Comparison of ENCODE assay signal across 9 mouse cellular contexts in the genomic region with DNA sequence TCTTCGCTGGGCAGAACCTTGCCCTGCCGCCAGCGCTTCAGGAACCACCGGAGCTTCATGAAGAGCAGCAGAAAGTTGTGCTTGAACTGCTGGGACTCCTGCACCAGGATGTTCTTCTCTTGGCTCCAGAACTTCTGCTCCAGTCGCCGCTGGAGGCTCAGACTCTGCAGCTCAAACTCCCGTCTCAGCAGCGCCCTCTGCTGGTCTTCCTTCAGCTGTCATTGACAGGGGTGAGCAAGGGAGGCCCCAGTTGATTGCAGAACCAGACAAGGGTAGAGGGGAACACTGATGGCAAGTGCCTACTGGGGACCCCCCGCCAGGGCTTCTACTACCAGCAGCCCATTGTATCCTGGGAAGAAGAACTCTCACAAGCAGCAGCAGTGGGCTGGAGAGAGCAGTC. TPM values are rescaled to one million over a fixed set of nuclear protein-coding genes. Genes with fewer than 3 reads are reported as not detected.
A peak's percentile ranks its signal among the peaks of the same experiment; 100 is the strongest.
DNase-seq lines count a peak whose midpoint lies in the region; ATAC-seq and TF ChIP-seq lines count a peak whose summit lies in the region.
"Had no signal": no experiment of that assay in that cellular context is flagged by ENCODE, and none has a peak within 500 bp of the region (broad histone marks: within the 10 kb centered on the region; RNA-seq: fewer than 3 reads in every experiment).

No protein-coding gene starts in this region.

- H3K4me1 ChIP-seq in kidney, embryonic 16.5 days (ENCODE audit: insufficient read depth, low read length), result no peaks in the 10 kb centered on the region
- H3K4me1 ChIP-seq in liver, embryonic 14.5 days (replicated peaks; ENCODE audit: control insufficient read depth in 2 of 2, insufficient read depth in 2 of 2, low read length in 1 of 2), result peaks cover 9 to 19% of the 10 kb centered on the region in 2 experiments
- H3K4me1 ChIP-seq in thymus, adult 2 months (replicated peaks; ENCODE audit: control insufficient read depth, insufficient read depth, low read length), result no peaks in the 10 kb centered on the region

- peak; percentile 63; the same call in 1 of the 2 replicates for ATAC-seq in kidney, embryonic 16.5 days (ENCODE audit: low FRiP score, low TSS enrichment)
- no peak for ATAC-seq in liver, embryonic 14.5 days (ENCODE audit: insufficient read depth)
- ATAC-seq in neutrophil, adult 5-6 weeks (ENCODE audit: extremely low read depth, insufficient number of reproducible peaks, low FRiP score, poor library complexity, severe bottlenecking), result peak; percentile 45; the same call in 1 of the 2 replicates

- DNase-seq in A20 (ENCODE audit: low read depth, low spot score), result peak; percentile 75
- peak; percentile 77 to 92 for DNase-seq in adrenal gland, adult (ENCODE audit: inconsistent age in 2 of 2, low spot score in 1 of 2)
- peak; percentile 82 for DNase-seq in embryo, embryonic 11 days
- peak; percentile 75 to 88 for DNase-seq in gastrocnemius, postnatal 4 days (ENCODE audit: low spot score in 2 of 2)
- DNase-seq in liver, embryonic 14.5 days (ENCODE audit: low read depth in 3 of 3, low spot score in 3 of 3), result peak; percentile 64 to 73 (median 64)
- DNase-seq in thymus, adult 2 months, result peak; percentile 81

- no peak overlapping the region for H3K4me2 ChIP-seq in kidney, embryonic 16.5 days (replicated peaks; ENCODE audit: low read depth, low read length)
- no peak overlapping the region for H3K4me2 ChIP-seq in liver, embryonic 14.5 days (ENCODE audit: low read depth)

- no peak for TF ChIP-seq POLR2A in thymus, adult 2 months (IDR thresholded peaks at IDR 0.05; ENCODE audit: control insufficient read depth, extremely low read depth, insufficient read depth, low read length, poor library complexity)

- no peak overlapping the region for H3K4me3 ChIP-seq in kidney, embryonic 16.5 days (ENCODE audit: low read length)
- no peak overlapping the region for H3K4me3 ChIP-seq in liver, embryonic 14.5 days (ENCODE audit: insufficient read depth in 1 of 2, low read depth in 2 of 2, low read length in 2 of 2)
- H3K4me3 ChIP-seq in thymus, adult 2 months (ENCODE audit: control insufficient read depth, insufficient read depth, low read length), result no peak overlapping the region
- H3K4me3 ChIP-seq: erythroblast, embryonic 14.5 days had no signal

- no peak for TF ChIP-seq EP300 in liver, embryonic 14.5 days (IDR thresholded peaks at IDR 0.05; ENCODE audit: low read depth)

- H3K9me3 ChIP-seq in kidney, embryonic 16.5 days (ENCODE audit: low read length), result peaks cover 6% of the 10 kb centered on the region; the same call in 1 of the 2 replicates
- H3K9me3 ChIP-seq in liver, embryonic 14.5 days (ENCODE audit: control insufficient read depth, low read length), result no peaks in the 10 kb centered on the region

- TF ChIP-seq CTCF in liver, embryonic 14.5 days (IDR thresholded peaks at IDR 0.05; ENCODE audit: low read depth), result peak; percentile 98
- TF ChIP-seq CTCF in thymus, adult 2 months (IDR thresholded peaks at IDR 0.05; ENCODE audit: borderline replicate concordance, control insufficient read depth, extremely low read depth, insufficient read depth, low read length, poor library complexity), result peak; percentile 89

- H3K27ac ChIP-seq in kidney, embryonic 16.5 days (ENCODE audit: low read length), result no peak overlapping the region
- no peak overlapping the region for H3K27ac ChIP-seq in liver, embryonic 14.5 days
- H3K27ac ChIP-seq in thymus, adult 2 months (ENCODE audit: control insufficient read depth, insufficient read depth, low read length), result no peak overlapping the region

- WGBS in kidney, embryonic 16.5 days, result 46% methylated on average over 9 of the region's 9 CpGs
- WGBS in liver, embryonic 14.5 days (ENCODE audit: insufficient replicate concordance), result 32% methylated on average over 9 of the region's 9 CpGs
- 44% methylated on average over 9 of the region's 9 CpGs for WGBS in thymus, adult 2 months

- H3K9ac ChIP-seq in kidney, embryonic 16.5 days (replicated peaks; ENCODE audit: low read length), result no peak overlapping the region
- no peak overlapping the region for H3K9ac ChIP-seq in liver, embryonic 14.5 days (replicated peaks)

- H3K36me3 ChIP-seq in kidney, embryonic 16.5 days (ENCODE audit: insufficient read depth, low read length), result peaks cover 80% of the 10 kb centered on the region
- peaks cover 2% of the 10 kb centered on the region for H3K36me3 ChIP-seq in liver, embryonic 14.5 days (replicated peaks; ENCODE audit: control insufficient read depth, insufficient read depth, low read depth)
- no peaks in the 10 kb centered on the region for H3K36me3 ChIP-seq in thymus, adult 2 months (ENCODE audit: control insufficient read depth, insufficient read depth, low read length)

- H3K27me3 ChIP-seq in kidney, embryonic 16.5 days (ENCODE audit: insufficient read depth, low read length), result no peaks in the 10 kb centered on the region
- no peaks in the 10 kb centered on the region for H3K27me3 ChIP-seq in liver, embryonic 14.5 days (ENCODE audit: control insufficient read depth, insufficient read depth, low read length)
- H3K27me3 ChIP-seq in thymus, adult 2 months (ENCODE audit: control insufficient read depth, insufficient read depth, low read length), result no peaks in the 10 kb centered on the region

RNA-seq across cellular contexts. Expression of a gene that starts 23.9 kb away (rescaled TPM):
- total RNA-seq in gastrocnemius, postnatal 4 days (2021), result 10 to 100 TPM; 11.6 to 12.3 TPM
- polyA plus RNA-seq in kidney, embryonic 16.5 days (2015; fragmentation: Nextera tagmentation; extraction: Ambion mirVana), result 37.9 and 40.2 TPM in 2 replicates
- polyA plus RNA-seq in liver, embryonic 14.5 days (2012; rRNA removed), result 11.2 and 19.2 TPM in 2 replicates
- polyA plus RNA-seq in liver, embryonic 14.5 days (2014; fragmentation: Nextera tagmentation; extraction: Ambion mirVana), result 30.2 and 30.6 TPM in 2 replicates
- 11.0 and 14.4 TPM in 2 replicates for total RNA-seq in neutrophil, adult 5-6 weeks (2017)
- polyA plus RNA-seq in thymus, adult 2 months (2012; rRNA removed), result 11.9 and 12.3 TPM in 2 replicates

RNA-seq across cellular contexts. Expression of a gene that starts 38.9 kb away (rescaled TPM):
- 10 to 100 TPM; 23.2 to 24.0 TPM for total RNA-seq in gastrocnemius, postnatal 4 days (2021)
- 57.7 and 57.9 TPM in 2 replicates for polyA plus RNA-seq in kidney, embryonic 16.5 days (2015; fragmentation: Nextera tagmentation; extraction: Ambion mirVana)
- 30.3 and 31.7 TPM in 2 replicates for polyA plus RNA-seq in liver, embryonic 14.5 days (2012; rRNA removed)
- polyA plus RNA-seq in liver, embryonic 14.5 days (2014; fragmentation: Nextera tagmentation; extraction: Ambion mirVana), result 29.2 and 34.8 TPM in 2 replicates
- 34.4 and 43.1 TPM in 2 replicates for total RNA-seq in neutrophil, adult 5-6 weeks (2017)
- polyA plus RNA-seq in thymus, adult 2 months (2012; rRNA removed), result 171 and 197 TPM in 2 replicates

RNA-seq across cellular contexts. Expression of a gene that starts 48.2 kb away (rescaled TPM):
- 10 to 100 TPM; 33.7 to 34.6 TPM for total RNA-seq in gastrocnemius, postnatal 4 days (2021)
- 2.5 and 3.6 TPM in 2 replicates for polyA plus RNA-seq in kidney, embryonic 16.5 days (2015; fragmentation: Nextera tagmentation; extraction: Ambion mirVana)
- polyA plus RNA-seq in liver, embryonic 14.5 days (2012; rRNA removed), result 1.8 and 2.0 TPM in 2 replicates
- polyA plus RNA-seq in liver, embryonic 14.5 days (2014; fragmentation: Nextera tagmentation; extraction: Ambion mirVana), result 1.6 and 1.8 TPM in 2 replicates
- 0.23 and 0.25 TPM in 2 replicates for total RNA-seq in neutrophil, adult 5-6 weeks (2017)
- polyA plus RNA-seq in thymus, adult 2 months (2012; rRNA removed), result 5.2 and 5.3 TPM in 2 replicates

RNA-seq across cellular contexts. Expression of a gene that starts 56.1 kb away (rescaled TPM):
- not detected for total RNA-seq in gastrocnemius, postnatal 4 days (2021)
- polyA plus RNA-seq in kidney, embryonic 16.5 days (2015; fragmentation: Nextera tagmentation; extraction: Ambion mirVana), result 0.53 and 0.71 TPM in 2 replicates
- polyA plus RNA-seq in liver, embryonic 14.5 days (2012; rRNA removed), result not detected in 2 replicates
- polyA plus RNA-seq in liver, embryonic 14.5 days (2014; fragmentation: Nextera tagmentation; extraction: Ambion mirVana), result 0.25 TPM in 1 of 2 replicates, not detected in the other
- total RNA-seq in neutrophil, adult 5-6 weeks (2017), result not detected in 2 replicates
- not detected in 2 replicates for polyA plus RNA-seq in thymus, adult 2 months (2012; rRNA removed)
- polyA plus RNA-seq: erythroblast, embryonic 14.5 days had no signal
